Mouse (Mus musculus) liver, adult 2 months (tissue): ENCODE measurements around the gene Hadha. TPM values are rescaled to one million over a fixed set of nuclear protein-coding genes. Genes with fewer than 3 reads are reported as not detected.

Source experiments
- DNase-seq: peaks from one replicate; pipeline ENCODE4 v3.0.0-alpha.2; 2011; ENCODE audit warnings: low read depth, low spot score; ENCODE audit errors: extremely low read depth
- H3K27ac ChIP-seq: fragments of 200-500 bp; replicated peaks from 2 replicates; pipeline ENCODE4 v1.5.1; 2012; ENCODE audit warnings: low read depth, mild to moderate bottlenecking, control low read depth, inconsistent platforms, low read length; ENCODE audit not compliant: insufficient read depth
- H3K27me3 ChIP-seq: fragments of 200-500 bp; 2 replicates; pipeline ENCODE4 v1.6.1; 2012; ENCODE audit warnings: mild to moderate bottlenecking, moderate library complexity, low read length, inconsistent platforms; ENCODE audit not compliant: control insufficient read depth, insufficient read depth
- H3K36me3 ChIP-seq: fragments of 200-500 bp; 2 replicates; pipeline ENCODE4 v1.6.1; 2012; ENCODE audit warnings: low read length, inconsistent platforms; ENCODE audit not compliant: control insufficient read depth, insufficient read depth
- H3K4me1 ChIP-seq: fragments of 200-500 bp; 2 replicates; pipeline ENCODE4 v1.6.1; 2011; ENCODE audit warnings: low read length; ENCODE audit not compliant: control insufficient read depth, insufficient read depth
- H3K4me3 ChIP-seq: fragments of 200-500 bp; 2 replicates; pipeline ENCODE4 v1.5.1; 2011; ENCODE audit warnings: low read depth, mild to moderate bottlenecking, control low read depth, low read length, moderate library complexity; ENCODE audit not compliant: insufficient read depth
- H3K79me2 ChIP-seq: fragments of 200-500 bp; 2 replicates; pipeline ENCODE4 v1.6.1; 2012; ENCODE audit warnings: inconsistent platforms, mild to moderate bottlenecking, low read length, moderate library complexity; ENCODE audit not compliant: control insufficient read depth, insufficient read depth
- H3K9ac ChIP-seq: fragments of 200-500 bp; 2 replicates; pipeline ENCODE4 v1.6.1; 2012; ENCODE audit warnings: low read depth, mild to moderate bottlenecking, control low read depth, inconsistent platforms, low read length
- CTCF ChIP-seq: fragments of 200-500 bp; IDR thresholded peaks from 2 replicates; pipeline ENCODE4 v1.5.1; 2011; ENCODE audit warnings: low read depth, low read length, control low read depth
- POLR2A ChIP-seq: fragments of 200-500 bp; IDR thresholded peaks from 2 replicates; pipeline ENCODE4 v1.6.1; 2011; ENCODE audit warnings: low read length, control low read depth; ENCODE audit not compliant: insufficient read depth; ENCODE audit errors: extremely low read depth
- WGBS: fragments of 180-500 bp; shearing (Covaris S2); methylation state at CpG from one replicate; pipeline ENCODE4 v1.1.7; 2018; 5-methylcytosine and 5-hydroxymethylcytosine counted together
- polyA plus RNA-seq: library from polyadenylated mRNA; depleted of rRNA; stranded (reverse); fragments of >200 nt; gene quantifications from 2 replicates; pipeline ENCODE4 v1.2.3, GENCODE M21; 2012
- total RNA-seq: library from RNA; depleted of rRNA; stranded (reverse); fragments of >200 nt; gene quantifications from 2 replicates; pipeline ENCODE4 v1.2.3, GENCODE M21; 2014

Hadha gene
- total and polyA plus RNA-seq, 2 experiments, result 124 to 239 TPM

- TF ChIP-seq POLR2A, result no peak
- no peak for TF ChIP-seq CTCF
- Histone ChIP-seq H3K79me2 (no peaks in the 10 kb centered on the region), H3K4me3 (no peak overlapping the region), H3K9ac (no peak overlapping the region), H3K4me1 (peaks cover 4% of the 10 kb centered on the region; the same call in 1 of the 2 replicates), H3K27me3 (no peaks in the 10 kb centered on the region), H3K27ac (no peak overlapping the region), H3K36me3 (no peaks in the 10 kb centered on the region)
- 79% methylated on average over 7 of the region's 7 CpGs for WGBS
- no peak for DNase-seq
These were observed 43.3 kb upstream of the Hadha start for GRCm38 (mm10) chr5:30198257-30198656.

- no peak overlapping the region; the same call in 1 of the 2 replicates for H3K27ac ChIP-seq
- TF ChIP-seq POLR2A (no peak), CTCF (no peak)
- 21% methylated on average over 5 of the region's 5 CpGs for WGBS
- no peaks in the 10 kb centered on the region for H3K27me3 ChIP-seq
- peak; percentile 85 for DNase-seq
- H3K4me1 ChIP-seq, result peaks cover 4% of the 10 kb centered on the region; the same call in 1 of the 2 replicates
- H3K4me3 ChIP-seq, result no peak overlapping the region
- no peaks in the 10 kb centered on the region for H3K36me3 ChIP-seq
- H3K79me2 ChIP-seq, result no peaks in the 10 kb centered on the region
- H3K9ac ChIP-seq, result no peak overlapping the region
These were observed 40.4 kb upstream of the Hadha start for GRCm38 (mm10) chr5:30195340-30195739.

- 78% methylated on average over 1 of the region's 1 CpGs for WGBS
- Histone ChIP-seq H3K4me1 (peaks cover 7% of the 10 kb centered on the region), H3K27me3 (no peaks in the 10 kb centered on the region), H3K36me3 (peaks cover 5% of the 10 kb centered on the region; the same call in 1 of the 2 replicates), H3K79me2 (no peaks in the 10 kb centered on the region), H3K4me3 (no peak overlapping the region), H3K9ac (no peak overlapping the region), H3K27ac (no peak overlapping the region)
- no peak for DNase-seq
- TF ChIP-seq CTCF (no peak), POLR2A (no peak)
These were observed 37.5 kb upstream of the Hadha start for GRCm38 (mm10) chr5:30192452-30192851.

DNA sequence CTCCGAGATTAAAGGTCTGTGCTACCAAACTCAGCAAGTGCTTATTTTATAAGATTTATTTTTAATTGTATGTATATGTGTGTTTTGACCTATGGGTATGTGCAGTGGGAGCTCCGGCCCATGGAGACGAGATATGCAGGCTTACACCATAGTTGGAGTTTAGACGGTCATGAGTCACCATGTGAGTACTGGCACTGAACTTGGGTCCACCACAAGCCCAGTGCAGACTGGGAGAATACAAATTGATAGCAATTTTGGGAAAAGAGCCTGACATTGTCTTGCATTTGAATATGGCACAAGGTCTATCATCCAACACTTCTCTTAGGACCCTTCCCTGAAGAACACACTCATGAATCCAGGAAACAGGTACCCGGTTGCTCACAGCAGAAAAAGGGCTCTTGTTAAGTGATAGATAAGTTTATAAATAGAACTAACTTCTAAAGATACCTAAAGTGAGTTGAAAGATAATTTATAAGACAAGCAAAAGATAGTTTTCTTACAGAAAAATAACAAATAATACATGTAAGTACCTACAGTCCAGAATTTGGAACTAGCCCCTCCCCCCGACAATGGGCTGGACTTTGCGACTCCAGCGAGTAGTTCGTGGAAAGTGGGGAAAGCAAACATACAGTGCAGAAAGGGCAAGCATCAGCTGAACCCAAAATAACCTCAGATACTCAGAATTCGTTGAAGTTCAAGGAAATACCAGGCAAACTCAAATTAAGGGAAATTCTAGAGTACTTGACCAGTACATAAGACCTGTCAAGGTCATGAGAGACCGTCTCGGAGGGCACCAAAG is 32.9 kb upstream of the Hadha start:
- WGBS, result 37% methylated on average over 12 of the region's 12 CpGs
- DNase-seq, result peak; percentile 86
- peaks cover 30% of the 10 kb centered on the region for H3K36me3 ChIP-seq
- H3K4me1 ChIP-seq, result peaks cover 7% of the 10 kb centered on the region
- H3K9ac ChIP-seq, result no peak overlapping the region
- no peak overlapping the region for H3K4me3 ChIP-seq
- peak overlapping the region; percentile 70 for H3K27ac ChIP-seq
- TF ChIP-seq CTCF (no peak), POLR2A (no peak)
- no peaks in the 10 kb centered on the region for H3K27me3 ChIP-seq
- H3K79me2 ChIP-seq, result no peaks in the 10 kb centered on the region

GRCm38 (mm10) chr5:30175811-30176210 is 20.8 kb upstream of the Hadha start:
- Histone ChIP-seq H3K27me3 (no peaks in the 10 kb centered on the region), H3K4me1 (no peaks in the 10 kb centered on the region; the same call in 1 of the 2 replicates), H3K9ac (no peak overlapping the region), H3K4me3 (no peak overlapping the region), H3K79me2 (peaks cover 5% of the 10 kb centered on the region; the same call in 1 of the 2 replicates), H3K27ac (no peak overlapping the region), H3K36me3 (peaks cover 86% of the 10 kb centered on the region)
- DNase-seq, result no peak
- no peak for TF ChIP-seq CTCF
- no peak for TF ChIP-seq POLR2A
- WGBS, result 62% methylated on average over 4 of the region's 4 CpGs

GRCm38 (mm10) chr5:30172931-30173692 is 18.1 kb upstream of the Hadha start:
- DNase-seq, result no peak
- TF ChIP-seq CTCF (no peak), POLR2A (no peak)
- H3K27ac ChIP-seq, result no peak overlapping the region
- no peaks in the 10 kb centered on the region for H3K27me3 ChIP-seq
- H3K79me2 ChIP-seq, result peaks cover 5% of the 10 kb centered on the region; the same call in 1 of the 2 replicates
- H3K36me3 ChIP-seq, result peaks cover 75% of the 10 kb centered on the region
- 83% methylated on average over 20 of the region's 20 CpGs for WGBS
- no peak overlapping the region for H3K4me3 ChIP-seq
- peaks cover 15% of the 10 kb centered on the region for H3K4me1 ChIP-seq
- no peak overlapping the region for H3K9ac ChIP-seq
